In the genomic region with DNA sequence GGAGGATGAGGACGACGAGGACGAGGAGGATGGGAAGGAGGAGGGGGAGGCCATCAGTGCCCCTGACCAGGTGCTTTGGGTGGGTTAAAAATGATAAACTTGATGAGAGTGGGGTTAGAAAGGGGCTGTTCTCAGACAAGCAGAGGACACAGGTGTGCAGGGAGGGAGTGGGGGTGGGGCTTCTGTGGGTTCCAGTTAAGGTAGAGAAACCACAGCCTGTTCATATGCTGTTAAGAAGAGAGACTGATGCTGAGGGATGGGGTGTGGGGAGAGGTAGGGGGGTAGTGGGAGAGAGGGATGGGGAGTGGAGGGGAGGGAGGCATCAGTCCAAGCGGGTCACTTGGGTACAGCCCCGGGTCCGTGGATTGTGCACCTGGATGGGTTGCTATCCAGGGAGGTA, we compare ENCODE assay signal across 16 mouse cellular contexts.
"Had no signal": no experiment of that assay in that cellular context is flagged by ENCODE, and none has a peak within 500 bp of the region (broad histone marks: within the 10 kb centered on the region; RNA-seq: fewer than 3 reads in every experiment).

No protein-coding gene starts in this region.

- H3K4me1 ChIP-seq: limb, embryonic 13.5 days; megakaryocyte, embryonic 14.5 days had no signal

- H3K9me3 ChIP-seq: limb, embryonic 13.5 days; megakaryocyte, embryonic 14.5 days had no signal

- H3K4me3 ChIP-seq: limb, embryonic 13.5 days; megakaryocyte, embryonic 14.5 days had no signal

- H3K4me2 ChIP-seq: limb, embryonic 13.5 days had no signal

- DNase-seq: kidney, adult 11 months; kidney, adult 9 months; kidney, postnatal 36 days; layer of hippocampus, adult 9-11 months; layer of hippocampus, postnatal 36 days; left cerebral cortex, postnatal 4 days; lung, adult 18-20 months; midbrain, embryonic 14.5 days; right cerebral cortex, postnatal 14 days had no signal

- ATAC-seq: hindbrain, embryonic 16.5 days; lung, postnatal 0 days had no signal

- H3K9ac ChIP-seq: limb, embryonic 13.5 days; liver, embryonic 14.5 days had no signal

- H3K36me3 ChIP-seq: limb, embryonic 13.5 days had no signal

- H3K27ac ChIP-seq: kidney, postnatal 0 days; limb, embryonic 13.5 days; liver, embryonic 14.5 days; macrophage had no signal
